Mouse (Mus musculus) frontal cortex, postnatal 25 days (tissue): ENCODE results near the gene Ctsz.

ENCODE experiments used
- DNase-seq, 2 experiments: peaks; one replicate each; pipeline ENCODE4 v3.0.0; 2022; ENCODE audit warnings: low spot score in 2 of 2

Ctsz gene

DNA sequence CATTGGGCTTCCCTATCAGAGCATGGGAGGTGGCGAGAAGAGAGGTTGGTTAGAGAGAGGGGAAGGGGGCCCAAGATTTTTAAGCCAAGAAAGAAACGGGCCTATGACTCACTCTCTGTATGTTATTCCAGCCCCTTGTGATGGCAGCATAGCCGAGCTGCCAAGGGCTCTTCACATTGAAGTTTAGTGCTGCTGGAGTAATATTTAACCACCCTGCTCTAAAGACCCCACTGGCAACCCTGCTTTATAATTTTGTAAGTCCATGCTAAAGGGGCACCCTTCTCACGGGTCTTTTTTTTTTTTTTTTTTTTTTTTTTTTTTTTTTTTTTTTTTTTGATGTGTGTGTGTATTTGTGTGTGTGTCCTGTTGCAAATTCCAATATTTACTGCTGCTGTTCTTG lies 3.1 kb upstream of the Ctsz start:
- DNase-seq, result no peak

DNA sequence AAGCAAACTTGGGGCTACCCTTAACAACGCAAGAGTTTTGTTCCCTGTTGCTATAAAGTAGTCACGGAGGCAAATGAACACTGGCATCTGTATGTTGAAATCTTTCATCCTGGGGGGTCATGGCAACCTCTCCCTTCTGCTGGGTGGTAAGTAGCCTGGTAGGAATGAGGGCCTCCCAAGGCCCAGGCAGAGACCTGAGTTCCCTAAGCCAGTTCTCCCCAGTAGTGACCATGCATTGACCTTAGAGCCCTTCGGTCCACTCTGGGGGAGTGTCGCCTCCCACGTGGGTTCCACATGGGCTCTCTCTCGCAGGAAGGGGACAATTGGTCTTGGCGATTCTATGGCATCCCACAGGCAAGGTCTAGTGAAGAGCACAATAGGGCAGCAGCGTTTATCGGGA lies 1.1 kb upstream of the Ctsz start:
- DNase-seq, result no peak

DNA sequence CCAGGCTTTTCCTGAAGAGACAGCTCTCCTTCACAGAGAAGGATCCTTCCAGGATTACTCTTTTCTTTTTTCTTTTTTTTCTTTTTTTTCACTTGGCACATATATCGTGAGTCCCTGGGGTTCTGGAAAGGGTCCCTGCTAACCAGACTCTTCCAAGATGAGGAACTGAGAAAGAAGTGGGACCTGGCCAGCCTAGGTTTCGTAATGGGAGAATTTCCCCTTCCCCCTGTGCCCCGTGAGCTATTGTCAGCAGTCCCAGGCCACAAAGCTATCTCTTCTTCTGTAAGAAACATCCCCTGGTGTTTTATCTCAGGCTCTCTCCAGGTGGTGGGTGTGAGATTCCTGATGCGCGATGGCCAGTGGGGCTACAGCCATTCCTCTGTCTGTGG lies 605 bp upstream of the Ctsz start:
- no peak for DNase-seq

DNA sequence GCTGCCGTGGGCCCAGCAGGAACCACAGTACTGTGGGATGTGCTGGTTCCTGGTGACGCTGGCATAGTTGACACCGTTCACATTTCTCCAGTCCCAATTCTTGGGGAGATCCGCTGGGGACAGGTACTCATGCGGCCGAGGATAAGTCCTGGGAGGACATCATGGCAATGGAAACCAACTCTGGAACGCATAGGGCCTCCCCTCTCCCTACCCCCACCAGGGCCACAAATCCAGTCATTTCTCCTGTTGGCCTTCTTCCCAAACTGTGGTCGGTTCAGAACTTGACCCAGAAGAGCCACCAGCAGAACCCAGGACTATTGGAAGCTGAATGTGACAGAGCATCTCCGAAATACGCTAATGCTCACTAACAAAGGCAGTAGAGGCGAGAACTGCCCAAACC lies 658 bp downstream of the Ctsz start:
- no peak for DNase-seq

DNA sequence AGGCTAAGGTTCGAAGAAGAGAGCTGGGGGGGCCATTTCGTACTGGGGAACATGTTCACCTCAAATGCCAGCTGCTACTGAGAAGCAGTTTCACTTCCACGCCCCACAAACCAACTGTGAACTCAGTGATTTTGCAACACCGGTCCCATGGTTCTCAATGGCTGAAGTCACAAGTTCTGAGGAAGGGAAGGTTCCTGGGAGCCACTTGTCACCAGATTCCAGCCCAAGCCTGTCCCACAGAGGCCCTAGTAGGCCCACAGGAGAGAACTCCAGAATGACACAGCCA lies 1.2 kb downstream of the Ctsz start:
- DNase-seq, result no peak

DNA sequence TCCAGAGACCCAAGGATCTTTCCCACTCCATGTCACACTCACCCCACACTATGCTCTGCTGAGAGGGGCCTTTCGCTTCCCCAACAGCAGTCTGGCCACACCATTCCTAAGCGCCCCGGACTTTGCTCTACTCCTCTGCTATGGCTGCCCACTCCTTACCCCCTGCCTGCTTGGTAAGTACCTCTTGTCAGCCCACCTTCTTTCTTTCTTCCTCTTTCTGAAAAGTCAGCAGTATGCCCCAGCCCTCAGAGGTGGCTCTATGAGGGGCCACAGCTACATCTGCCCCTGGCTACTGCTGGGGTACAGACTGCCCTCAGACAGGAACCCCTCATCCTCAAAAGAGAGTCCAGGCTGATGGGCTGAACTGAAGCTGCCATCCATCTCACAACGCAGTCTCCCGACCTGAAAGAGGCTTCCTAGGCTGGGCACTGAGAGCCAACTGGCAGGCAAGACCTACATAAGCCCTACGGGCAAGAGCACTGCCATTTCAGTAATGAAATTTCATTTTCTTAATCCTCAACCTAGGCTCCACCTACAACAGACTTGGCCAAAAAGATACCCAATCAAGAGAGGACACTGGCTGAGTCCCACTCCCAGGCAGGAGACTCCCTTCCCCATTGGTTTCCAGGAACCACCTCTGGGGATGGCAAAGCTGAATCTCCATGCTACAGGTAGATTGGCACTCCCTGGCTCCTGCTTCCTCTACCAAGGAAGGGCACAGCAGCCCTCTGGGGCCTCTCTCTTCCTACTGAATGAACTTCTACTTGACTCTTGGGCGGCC lies 1.7 kb downstream of the Ctsz start:
- no peak for DNase-seq

DNA sequence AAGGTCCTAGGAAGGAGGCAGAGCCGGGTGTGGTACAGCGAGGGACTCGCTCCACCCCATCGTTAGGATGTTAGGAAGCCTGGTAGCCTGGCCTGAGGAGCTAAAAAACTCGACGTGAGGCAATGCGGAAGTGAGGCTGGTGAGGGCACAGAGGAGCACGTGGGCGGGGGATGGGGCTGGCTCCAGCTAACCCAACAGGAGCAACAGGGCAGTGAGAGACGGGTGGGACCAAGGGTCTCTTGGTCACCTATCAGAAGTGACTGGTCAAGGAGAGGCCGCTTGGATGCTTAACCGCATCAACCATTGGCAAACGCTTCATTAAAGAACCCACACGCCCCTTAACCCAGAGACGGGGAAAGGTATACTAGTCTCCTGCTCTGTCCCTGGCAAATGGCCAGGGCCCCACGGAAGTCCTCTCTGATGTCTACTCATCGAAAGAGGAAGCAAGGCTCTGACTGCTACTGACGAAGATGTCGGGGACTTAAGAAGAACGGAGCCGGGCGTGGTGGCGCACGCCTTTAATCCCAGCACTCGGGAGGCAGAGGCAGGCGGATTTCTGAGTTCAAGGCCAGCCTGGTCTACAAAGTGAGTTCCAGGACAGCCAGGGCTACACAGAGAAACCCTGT lies 2.6 kb downstream of the Ctsz start:
- no peak for DNase-seq

DNA sequence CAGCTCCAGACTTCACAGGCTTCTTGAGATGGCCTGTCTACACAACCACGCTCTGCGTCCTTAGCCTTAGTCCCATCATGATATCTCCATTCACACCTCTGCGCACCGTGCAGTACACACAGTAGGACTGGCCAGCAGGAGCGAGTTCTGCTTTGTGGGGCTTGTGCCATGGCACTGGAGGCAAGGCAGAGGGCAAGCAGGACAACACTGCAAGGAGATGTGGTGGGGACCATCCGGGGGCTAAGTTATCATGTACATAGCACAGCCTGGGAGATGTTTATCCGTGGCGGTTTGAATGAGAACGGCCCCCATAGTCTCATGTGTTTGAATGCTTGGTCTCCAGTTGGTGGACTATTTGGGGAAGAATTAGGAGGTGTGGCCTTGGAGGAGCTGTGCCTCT lies 3.9 kb downstream of the Ctsz start:
- no peak for DNase-seq

DNA sequence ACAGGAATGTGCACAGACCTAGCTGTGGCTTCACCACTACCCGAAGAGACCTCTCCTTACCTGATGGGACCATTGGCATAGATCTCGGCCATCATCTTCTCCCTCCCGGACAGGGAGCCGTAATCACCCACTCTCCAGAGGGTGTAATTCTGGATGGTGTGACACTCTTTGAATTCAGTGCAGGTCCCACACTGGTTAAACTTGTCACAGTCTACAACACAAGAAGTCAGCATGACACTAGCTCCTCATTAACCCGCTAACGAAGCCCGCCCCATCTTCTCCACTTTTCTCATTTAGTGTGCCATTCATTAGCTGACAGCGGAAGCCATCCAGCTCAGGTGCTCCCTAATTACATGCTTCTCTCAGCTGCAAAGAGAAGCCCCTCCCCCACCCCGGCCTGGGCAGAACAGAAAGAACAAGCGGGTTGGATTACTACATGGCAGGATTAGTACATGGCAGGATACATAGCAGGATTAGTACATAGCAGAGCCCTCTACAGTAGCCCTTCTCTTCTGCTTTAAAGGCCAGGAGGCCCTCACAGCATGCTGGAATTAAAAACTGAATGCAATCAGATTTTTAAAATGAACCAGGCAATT lies 9.7 kb downstream of the Ctsz start:
- no peak for DNase-seq

DNA sequence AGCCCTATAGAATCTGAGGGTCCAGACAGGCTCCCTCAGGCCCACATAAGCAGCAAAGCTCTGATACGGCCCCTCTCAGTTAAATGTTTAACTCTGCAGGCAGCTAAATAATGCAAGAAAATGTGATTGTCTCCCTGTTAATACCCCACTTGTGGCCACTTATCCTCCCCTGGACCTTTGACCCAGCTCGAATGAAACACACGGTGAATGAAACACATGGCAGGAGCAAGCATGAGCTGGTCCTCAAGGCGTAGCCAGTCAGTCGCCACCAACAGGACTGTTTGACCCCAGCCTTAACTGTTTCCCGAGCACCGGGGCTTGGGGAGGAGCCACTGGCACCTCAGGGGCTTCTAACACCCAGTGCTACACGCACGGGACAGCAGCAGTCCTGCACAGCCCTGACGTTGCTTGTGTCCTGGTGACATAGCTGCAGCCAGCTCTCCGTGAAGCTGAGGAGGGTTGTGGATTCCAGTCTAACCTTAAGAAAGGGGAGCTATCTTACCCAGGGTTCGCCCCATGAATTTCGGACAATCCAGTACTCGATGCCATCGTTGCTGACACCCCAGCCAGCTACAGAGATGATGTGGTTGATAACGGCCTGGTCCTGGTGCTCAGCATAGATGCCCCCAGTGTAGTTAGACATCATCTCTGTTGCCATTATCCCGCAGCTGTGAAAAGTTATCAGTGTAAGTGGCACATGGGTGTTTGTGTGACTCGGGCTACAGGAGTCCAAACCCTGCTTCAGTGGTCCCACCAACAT lies 10.6 kb downstream of the Ctsz start:
- DNase-seq, result no peak

DNA sequence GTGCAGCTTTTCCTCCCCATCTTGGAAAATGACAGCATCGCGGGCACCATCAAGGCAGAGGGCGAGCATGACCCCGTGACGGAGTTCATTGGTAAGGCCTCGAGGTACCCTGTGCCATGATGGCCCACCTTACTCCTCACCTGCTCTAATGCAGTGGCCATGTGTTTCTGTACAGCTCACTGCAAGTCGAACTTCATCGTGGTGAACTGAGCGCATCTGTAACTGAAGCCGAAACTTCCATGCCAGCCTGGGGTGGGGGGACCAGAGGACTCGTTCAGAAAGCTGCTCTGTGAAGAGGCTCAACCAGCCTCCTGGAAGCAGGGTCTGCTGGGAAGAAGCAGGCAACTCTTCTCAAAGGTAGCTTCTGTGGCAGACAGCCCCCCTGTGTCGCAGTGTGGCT lies 12.0 kb downstream of the Ctsz start:
- DNase-seq, result no peak

DNA sequence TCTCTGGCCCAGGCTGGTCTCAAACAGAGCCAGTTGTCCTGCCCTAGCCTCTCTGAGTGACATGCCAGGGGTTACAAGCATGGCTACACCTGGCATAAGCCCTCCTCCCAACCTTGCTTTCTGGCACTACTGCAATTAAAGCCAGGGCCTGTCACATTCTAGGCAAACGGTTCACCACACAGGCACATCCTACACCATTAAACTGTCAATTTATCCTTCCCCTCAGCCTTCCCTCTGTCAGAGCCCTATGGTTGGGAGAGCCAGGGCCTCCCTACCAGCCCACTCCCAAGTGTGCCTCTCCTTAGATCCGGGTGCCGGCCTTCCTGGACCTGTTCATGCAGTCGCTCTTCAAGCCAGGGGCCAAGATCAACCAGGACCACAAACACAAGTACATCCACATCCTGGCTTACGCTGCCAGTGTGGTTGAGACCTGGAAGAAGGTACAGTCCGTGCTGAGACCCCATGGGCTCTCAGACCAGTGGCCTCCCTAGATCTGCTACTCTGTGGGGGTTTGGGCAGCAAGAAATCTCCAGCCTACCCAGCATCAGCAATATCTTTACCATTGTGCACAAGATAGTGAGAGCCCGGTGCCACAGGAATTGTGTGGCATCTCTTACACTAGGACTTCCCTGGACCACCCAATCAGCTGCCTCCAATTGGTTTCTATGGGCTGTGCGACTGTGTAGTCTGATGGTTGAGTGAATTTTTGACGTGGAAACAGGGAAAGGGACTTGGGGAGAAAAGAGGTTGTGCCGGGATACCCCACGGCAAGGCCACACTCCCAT lies 14.3 kb downstream of the Ctsz start:
- no peak for DNase-seq

DNA sequence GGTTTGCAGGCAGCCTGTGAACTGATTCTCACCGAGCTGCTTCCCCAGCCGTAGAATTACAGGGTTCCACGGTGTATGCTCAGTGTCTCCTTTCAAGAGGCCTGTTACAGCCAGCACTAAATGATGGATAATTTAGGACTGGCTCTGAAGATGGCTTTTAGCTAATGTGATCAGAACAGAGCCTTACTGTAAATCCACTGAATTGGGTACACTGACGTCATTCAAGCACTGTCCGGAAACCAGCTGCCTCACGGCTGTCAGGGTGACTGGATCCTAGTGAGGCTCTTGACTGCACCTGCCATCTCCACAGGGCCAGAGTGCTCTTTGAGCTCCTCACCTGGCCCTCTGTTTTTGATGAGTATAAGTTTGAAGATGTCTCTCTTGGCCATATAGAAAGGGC lies 17.7 kb downstream of the Ctsz start:
- no peak for DNase-seq

DNA sequence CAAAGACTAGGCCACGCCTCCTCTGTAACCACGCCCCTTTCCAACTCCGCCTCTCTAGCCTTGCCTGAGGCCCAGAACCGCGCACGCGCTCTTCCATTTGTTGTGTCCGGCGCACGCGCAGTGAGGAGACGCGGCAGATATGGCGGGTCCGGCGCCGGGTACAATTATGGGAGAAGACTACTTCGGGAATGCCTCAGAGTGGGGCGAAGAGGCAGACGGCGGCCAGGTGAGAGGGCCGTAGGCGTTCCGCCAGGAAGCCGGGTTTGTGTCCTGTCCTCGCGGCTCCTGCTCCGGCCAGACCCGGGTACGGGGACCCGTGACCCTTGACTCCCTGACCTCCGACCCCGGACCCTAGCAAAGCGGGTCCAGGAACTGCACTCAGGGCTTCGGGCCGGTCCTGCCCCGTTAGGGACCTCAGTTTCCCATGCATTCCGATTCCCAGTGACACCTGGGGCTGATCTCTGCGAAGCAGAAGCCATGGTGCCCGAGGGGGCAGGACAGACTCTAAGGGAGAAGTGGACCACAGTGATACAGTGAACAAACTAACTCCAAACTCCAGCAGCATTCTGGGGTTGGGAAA lies 23.0 kb downstream of the Ctsz start, which contains the start of gene Nelfcd:
TSS of gene Nelfcd (plus strand) at position 74 of the 580 bp plus-strand sequence.
- DNase-seq, result peak; percentile 87 to 90

DNA sequence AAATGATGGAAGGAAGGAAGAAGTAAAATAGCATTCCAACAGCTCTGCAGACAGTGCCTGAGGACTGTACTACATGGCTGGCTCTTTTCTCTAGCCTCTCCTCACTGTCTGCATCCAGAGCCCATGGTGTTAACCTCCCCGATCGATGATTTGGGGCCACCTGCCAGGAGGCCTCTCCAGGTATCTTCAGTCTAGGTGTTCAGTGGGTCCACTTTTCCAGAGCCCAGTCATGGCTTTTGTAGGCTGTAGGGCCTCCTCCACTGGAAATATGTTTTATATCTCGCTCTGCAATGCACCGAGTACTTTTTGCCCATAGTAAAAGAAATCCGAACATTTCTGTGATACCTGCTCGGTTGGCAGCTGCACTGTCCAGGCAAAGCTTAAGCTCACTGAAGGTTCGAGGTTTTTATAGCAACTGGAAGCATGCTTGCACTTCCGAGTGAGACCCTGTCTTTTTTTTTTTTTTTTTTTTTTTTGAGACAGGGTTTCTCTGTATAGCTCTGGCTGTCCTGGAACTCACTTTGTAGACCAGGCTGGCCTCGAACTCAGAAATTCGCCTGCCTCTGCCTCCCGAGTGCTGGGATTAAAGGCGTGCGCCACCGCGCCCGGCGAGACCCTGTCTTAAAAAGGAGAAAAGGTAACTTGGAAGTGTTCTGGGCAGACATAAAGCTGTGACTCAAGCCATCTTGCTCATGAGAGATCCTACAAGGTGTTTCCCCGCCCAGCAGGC lies 23.7 kb downstream of the Ctsz start:
- no peak for DNase-seq

DNA sequence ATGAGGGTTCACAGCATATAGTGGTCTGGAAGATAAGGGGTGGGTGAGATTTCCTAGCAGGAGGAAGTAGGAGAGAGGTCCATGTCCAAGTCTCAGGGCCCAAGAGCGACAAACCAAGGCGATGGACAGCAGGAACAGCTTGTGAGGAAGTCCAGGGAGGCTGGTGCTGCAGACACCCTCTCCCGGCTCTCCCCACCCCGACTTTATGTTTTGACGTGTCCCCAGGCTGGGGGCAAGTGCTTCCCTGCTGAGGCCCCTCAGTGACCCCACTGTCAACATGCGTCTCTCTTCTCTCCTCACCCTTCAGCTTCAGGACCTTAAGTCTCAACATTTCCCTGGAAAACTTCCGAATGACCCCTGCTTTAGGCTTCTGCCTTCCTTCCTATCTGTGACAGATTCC lies 25.7 kb downstream of the Ctsz start:
- no peak for DNase-seq

DNA sequence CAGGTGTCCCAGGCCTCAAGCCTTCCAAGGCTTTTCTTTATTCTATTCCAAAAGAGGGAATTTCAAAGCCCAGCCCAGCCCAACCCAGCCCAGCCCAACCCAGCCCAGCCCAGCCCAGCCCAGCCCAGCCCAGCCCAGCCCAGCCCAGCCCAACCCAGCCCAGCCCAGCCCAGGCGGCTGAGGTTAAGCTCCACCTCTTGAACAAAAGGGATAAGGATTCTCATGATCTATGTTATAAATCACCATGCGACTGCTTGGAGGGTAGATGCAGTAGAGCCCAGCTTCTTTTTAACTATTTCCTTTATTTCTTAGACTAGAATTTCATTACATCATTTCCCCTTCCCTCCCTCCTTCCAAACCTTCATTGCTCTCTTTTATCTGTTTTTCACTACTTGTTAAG lies 28.6 kb downstream of the Ctsz start:
- DNase-seq, result no peak

DNA sequence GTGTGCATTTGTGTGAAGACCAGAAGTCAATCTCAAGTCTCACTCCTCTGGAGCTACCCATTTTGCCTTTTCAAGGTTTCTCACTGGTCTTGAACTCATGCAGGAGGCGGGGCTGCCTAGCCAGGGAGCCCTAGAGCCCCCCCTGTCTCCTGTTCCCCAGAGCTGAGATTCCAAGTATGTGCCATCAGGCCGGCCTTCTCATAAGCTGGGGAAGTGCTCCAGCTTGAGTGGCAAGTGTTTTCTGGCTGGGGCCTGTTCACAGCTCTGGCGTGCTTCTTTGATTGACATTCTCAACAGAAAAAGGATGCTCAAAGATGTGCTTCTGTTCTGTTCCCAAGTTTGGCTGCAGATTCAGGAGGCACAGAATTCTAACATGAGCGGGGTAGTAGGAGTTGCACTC lies 38.4 kb downstream of the Ctsz start:
- DNase-seq, result no peak

DNA sequence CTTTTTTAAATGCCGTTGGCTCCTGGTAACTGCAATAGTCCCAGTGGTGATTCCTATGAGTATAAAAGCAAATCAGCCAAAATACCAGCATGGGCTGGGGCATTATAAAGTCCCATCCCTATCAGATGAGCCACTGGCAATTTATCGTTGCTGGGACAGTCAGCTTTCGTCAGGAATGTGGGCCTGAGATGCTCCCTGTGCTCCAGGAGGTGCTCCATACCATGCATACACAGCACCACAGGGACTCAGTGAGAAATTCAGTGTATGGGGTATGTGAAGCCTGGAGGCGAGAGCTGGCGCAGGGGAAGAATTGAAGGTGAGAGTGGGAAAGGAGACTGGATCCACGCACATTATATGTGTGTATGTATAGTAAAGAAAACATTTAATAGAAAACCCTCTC lies 41.0 kb downstream of the Ctsz start:
- no peak for DNase-seq

DNA sequence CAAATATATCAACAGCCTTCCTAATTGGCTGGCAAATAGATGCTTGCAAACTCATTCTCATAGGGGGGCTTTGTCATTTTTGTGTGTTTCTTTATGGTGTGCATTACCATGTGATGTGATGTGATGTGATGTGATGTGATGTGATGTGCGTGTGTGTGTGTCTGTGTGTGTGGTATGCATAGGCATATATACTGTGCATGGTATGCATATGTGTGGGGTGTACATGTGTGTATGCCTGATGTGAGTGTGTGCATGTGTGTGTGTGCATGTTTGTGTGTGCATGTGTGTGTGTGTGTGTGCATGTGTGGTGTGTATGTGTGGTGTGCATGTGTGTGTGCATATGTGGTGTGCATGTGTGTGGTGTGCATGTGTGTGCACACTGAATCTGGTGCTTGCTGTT lies 41.8 kb downstream of the Ctsz start:
- DNase-seq, result no peak

DNA sequence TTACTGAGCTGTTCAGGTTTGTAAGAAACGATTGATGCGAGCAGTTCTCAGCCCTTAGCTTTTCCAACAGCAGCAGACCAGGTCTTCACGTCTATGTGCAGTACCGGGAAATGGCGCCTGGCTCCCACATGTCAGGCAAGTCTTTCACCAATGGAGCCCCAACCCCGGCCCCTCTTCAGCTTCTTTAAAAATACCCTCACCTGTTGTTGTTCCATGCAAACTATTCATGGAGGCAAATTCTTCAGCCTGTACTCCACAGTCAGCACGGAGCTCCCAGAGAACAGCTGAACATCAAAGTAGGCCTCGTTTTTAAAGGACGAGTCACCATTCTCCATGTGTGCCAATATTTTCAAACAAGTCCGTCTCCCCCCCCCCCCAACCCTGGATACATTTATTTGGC lies 42.2 kb downstream of the Ctsz start:
- no peak for DNase-seq
